Mouse (Mus musculus) heart, postnatal 0 days (tissue): Measurements from ENCODE around the gene Rai14. TPM values are rescaled to one million over a fixed set of nuclear protein-coding genes. Genes with fewer than 3 reads are reported as not detected.

Experiments used
- ATAC-seq: fragments of 200-750 bp; cut with Nextera tagmentation; 2 replicates; pipeline ENCODE4 v1.8.0; 2017; ENCODE audit warnings: low read depth, moderate number of reproducible peaks, moderate library complexity; ENCODE audit not compliant: insufficient read depth
- DNase-seq: peaks from one replicate; pipeline ENCODE4 v3.0.0-alpha.2; 2016; ENCODE audit warnings: low spot score
- H3K27ac ChIP-seq: fragments of 300-500 bp; sonication (generic); 2 replicates; pipeline ENCODE4 v1.5.1; 2014; ENCODE audit warnings: low read depth, mild to moderate bottlenecking
- H3K27me3 ChIP-seq: fragments of 300-500 bp; sonication (generic); 2 replicates; pipeline ENCODE4 v1.6.1; 2014; ENCODE audit warnings: low read length, mixed read lengths; ENCODE audit not compliant: control insufficient read depth, insufficient read depth
- H3K36me3 ChIP-seq: fragments of 300-500 bp; sonication (generic); replicated peaks from 2 replicates; pipeline ENCODE4 v1.6.1; 2014; ENCODE audit warnings: low read length, mixed read lengths; ENCODE audit not compliant: control insufficient read depth, insufficient read depth
- H3K4me1 ChIP-seq: fragments of 300-500 bp; sonication (generic); 2 replicates; pipeline ENCODE4 v1.6.1; 2014; ENCODE audit warnings: antibody characterized with exemption; ENCODE audit not compliant: control insufficient read depth, insufficient read depth
- H3K4me2 ChIP-seq: fragments of 300-500 bp; sonication (generic); 2 replicates; pipeline ENCODE4 v1.6.1; 2014; ENCODE audit warnings: low read depth, mild to moderate bottlenecking, low read length, moderate library complexity
- H3K4me3 ChIP-seq: fragments of 300-500 bp; sonication (generic); 2 replicates; pipeline ENCODE4 v1.5.1; 2014; ENCODE audit warnings: low read depth, low read length
- H3K9ac ChIP-seq: fragments of 300-500 bp; sonication (generic); replicated peaks from 2 replicates; pipeline ENCODE4 v1.6.1; 2014; ENCODE audit warnings: low read depth, low read length, mixed read lengths
- H3K9me3 ChIP-seq: fragments of 300-500 bp; sonication (generic); replicated peaks from 2 replicates; pipeline ENCODE4 v1.6.1; 2016; ENCODE audit warnings: low read length; ENCODE audit not compliant: control insufficient read depth
- CTCF ChIP-seq: IDR thresholded peaks from 2 replicates; pipeline ENCODE4 v1.5.1; 2016; ENCODE audit warnings: antibody characterized with exemption, control low read depth, low read depth
- EP300 ChIP-seq: IDR thresholded peaks from 2 replicates; pipeline ENCODE4 v1.6.1; 2016; ENCODE audit warnings: antibody characterized with exemption, low read depth
- WGBS: fragments of 180-500 bp; shearing (Covaris S2); extraction: QIAGEN DNeasy Blood & Tissue Kit; methylation state at CpG from one replicate; pipeline ENCODE4 v1.1.7; 2014; 5-methylcytosine and 5-hydroxymethylcytosine counted together
- polyA plus RNA-seq: library from polyadenylated mRNA; unstranded; fragments of >200 nt; fragmentation: Nextera tagmentation; extraction: Ambion mirVana; gene quantifications from 2 replicates; pipeline ENCODE4 v1.2.1, GENCODE M21; 2015
- total RNA-seq: library from RNA; depleted of rRNA; stranded (reverse); fragments of >200 nt; gene quantifications from 2 replicates; pipeline ENCODE4 v1.2.3, GENCODE M21; 2014; ENCODE audit warnings: low replicate concordance

Gene Rai14
- total and polyA plus RNA-seq, 2 experiments from 2014 or later = 4.1 to 8.9 TPM

DNA sequence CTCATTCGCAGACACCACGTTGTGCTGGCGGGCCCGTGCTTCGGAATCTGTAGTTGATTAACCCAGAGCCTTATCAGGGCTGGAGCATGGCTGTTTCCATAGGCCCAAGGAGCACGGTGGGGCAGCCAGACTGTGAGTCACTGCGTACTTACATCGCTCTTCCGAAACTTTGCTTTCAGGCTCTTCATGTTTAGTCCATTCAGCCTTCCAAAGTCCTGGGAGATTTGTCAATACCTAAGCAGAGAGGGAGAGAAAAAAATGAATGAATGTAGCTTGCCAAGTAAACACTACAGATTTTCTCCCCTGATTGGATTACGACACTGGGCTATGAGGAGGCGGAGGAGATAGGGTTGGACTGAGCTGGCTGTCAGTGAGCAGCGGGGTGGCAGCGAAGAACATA is 24.2 kb downstream of the Rai14 start:
- Histone ChIP-seq H3K4me3 (no peak overlapping the region), H3K9me3 (no peaks in the 10 kb centered on the region), H3K27me3 (no peaks in the 10 kb centered on the region), H3K27ac (no peak overlapping the region), H3K4me2 (peak overlapping the region; percentile 28; the same call in 1 of the 2 replicates), H3K4me1 (peaks cover 6% of the 10 kb centered on the region), H3K9ac (no peak overlapping the region), H3K36me3 (no peaks in the 10 kb centered on the region)
- ATAC-seq = peak; percentile 33; the same call in 1 of the 2 replicates
- no peak for DNase-seq
- 43% methylated on average over 13 of the region's 13 CpGs for WGBS
- TF ChIP-seq EP300 (no peak), CTCF (no peak)

DNA sequence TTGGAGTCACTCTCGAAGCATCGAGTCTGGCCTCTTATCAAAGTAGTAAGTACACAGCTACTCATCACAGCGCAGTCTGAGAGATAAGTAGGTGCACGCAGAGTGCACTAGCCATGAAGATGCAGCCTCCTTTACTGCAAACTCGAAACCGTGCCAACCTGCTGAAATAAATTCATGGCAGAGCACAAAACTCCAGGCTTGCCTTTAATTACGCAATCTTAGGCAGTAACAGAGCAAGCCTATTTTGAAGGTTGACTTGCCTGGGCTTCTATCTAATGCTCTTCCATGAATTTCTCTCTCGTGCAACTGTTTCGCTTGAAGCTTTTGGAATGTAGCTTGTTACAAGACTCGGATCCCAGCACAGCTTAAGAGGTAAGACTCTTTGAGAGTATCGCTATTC is 25.1 kb downstream of the Rai14 start:
- no peak overlapping the region for H3K9ac ChIP-seq
- H3K9me3 ChIP-seq = no peaks in the 10 kb centered on the region
- TF ChIP-seq CTCF = no peak
- no peak for TF ChIP-seq EP300
- ATAC-seq (no peak), DNase-seq (no peak)
- no peaks in the 10 kb centered on the region for H3K27me3 ChIP-seq
- H3K4me3 ChIP-seq = no peak overlapping the region
- no peaks in the 10 kb centered on the region for H3K36me3 ChIP-seq
- 0 out of 2 replicates have a peak overlapping the region, but pooled peaks have one; percentile 2 for H3K27ac ChIP-seq
- H3K4me1 ChIP-seq = peaks cover 6% of the 10 kb centered on the region
- no peak overlapping the region for H3K4me2 ChIP-seq
- WGBS = 51% methylated on average over 11 of the region's 11 CpGs

DNA sequence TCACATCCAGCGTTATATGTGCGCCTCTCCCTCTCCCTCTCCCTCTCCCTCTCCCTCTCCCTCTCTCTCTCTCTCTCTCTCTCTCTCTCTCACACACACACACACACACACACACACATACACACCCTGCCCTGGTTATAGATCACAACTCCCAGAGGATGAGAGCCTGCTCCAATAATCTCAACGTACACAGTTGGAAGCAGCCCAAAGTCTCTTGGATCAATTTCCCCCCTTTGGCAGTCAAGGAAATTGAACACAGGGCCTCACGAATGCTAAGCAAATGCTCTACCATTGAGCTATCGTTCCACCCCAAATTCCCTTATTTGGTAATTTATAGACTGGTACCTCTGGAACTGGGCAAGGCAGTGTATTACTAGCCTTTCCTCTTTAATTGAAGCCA is 25.7 kb downstream of the Rai14 start:
- H3K9me3 ChIP-seq = no peaks in the 10 kb centered on the region
- no peak overlapping the region for H3K27ac ChIP-seq
- H3K36me3 ChIP-seq = no peaks in the 10 kb centered on the region
- H3K4me3 ChIP-seq = no peak overlapping the region
- no peaks in the 10 kb centered on the region for H3K27me3 ChIP-seq
- no peak overlapping the region for H3K4me2 ChIP-seq
- 70% methylated on average over 5 of the region's 5 CpGs for WGBS
- no peak overlapping the region for H3K9ac ChIP-seq
- H3K4me1 ChIP-seq = peaks cover 6% of the 10 kb centered on the region
- TF ChIP-seq EP300 = no peak
- TF ChIP-seq CTCF = no peak
- ATAC-seq = no peak
- no peak for DNase-seq

DNA sequence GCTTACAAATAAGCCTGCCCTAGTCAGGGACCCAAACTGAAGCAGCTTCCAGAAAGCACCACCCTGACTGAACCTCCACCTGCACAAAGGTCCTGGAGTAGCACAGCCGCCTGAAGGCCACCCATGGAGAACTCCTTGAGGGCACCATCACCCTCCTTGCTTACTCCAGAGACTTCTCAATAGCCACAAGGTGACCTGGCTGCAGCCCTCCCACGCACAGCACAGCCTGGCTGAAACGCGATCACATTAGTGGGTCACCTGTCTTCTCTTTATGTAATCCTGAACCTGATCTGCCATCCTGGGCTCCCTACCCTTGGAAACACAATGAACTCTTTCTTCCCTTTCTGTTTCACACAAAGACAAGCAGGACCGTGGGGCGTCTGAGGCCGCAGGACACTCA is 27.1 kb downstream of the Rai14 start:
- 94% methylated on average over 7 of the region's 7 CpGs for WGBS
- Histone ChIP-seq H3K4me3 (no peak overlapping the region), H3K9ac (no peak overlapping the region), H3K27ac (no peak overlapping the region), H3K4me1 (peaks cover 6% of the 10 kb centered on the region), H3K9me3 (no peaks in the 10 kb centered on the region), H3K27me3 (no peaks in the 10 kb centered on the region), H3K36me3 (no peaks in the 10 kb centered on the region), H3K4me2 (no peak overlapping the region)
- TF ChIP-seq CTCF (no peak), EP300 (no peak)
- DNase-seq (no peak), ATAC-seq (no peak)

DNA sequence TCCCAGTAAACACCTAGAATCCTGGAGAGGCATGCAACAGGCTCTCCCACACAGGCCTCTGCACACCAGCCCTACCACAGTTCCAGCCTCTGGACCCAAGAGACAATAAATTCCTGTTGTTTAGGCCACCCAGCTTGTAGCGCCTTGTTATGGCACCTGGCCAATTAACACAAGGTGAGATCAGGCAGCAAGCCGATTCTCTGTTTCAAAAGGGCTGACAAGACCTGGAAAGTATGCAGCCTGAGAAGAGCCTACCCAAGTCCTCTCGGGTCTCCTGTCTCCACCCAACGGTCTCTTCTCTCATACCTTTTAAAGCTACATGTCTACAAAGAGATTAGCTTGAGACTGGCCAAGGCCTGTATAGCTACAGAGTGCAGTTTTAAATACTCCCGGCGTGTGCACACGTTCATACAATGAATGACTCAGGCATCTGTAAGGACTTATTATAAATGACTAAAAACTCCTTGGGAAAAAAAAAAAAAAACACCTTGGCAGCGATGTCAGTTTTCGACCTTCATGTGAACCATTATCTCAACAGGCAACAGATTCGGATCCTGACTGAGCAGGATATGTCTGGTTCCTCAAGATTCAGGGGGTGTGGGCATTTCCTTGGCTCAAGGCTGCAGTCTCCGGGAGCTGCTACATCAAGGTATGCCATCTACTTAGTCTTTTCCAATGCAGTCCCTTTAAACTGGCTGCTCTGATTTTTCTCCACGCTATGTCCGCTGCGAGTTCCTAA is 28.6 kb downstream of the Rai14 start:
- H3K4me2 ChIP-seq = no peak overlapping the region
- H3K27ac ChIP-seq = no peak overlapping the region
- H3K4me1 ChIP-seq = peaks cover 6% of the 10 kb centered on the region
- ATAC-seq (no peak; the same call in 1 of the 2 replicates), DNase-seq (no peak)
- no peaks in the 10 kb centered on the region for H3K9me3 ChIP-seq
- no peaks in the 10 kb centered on the region for H3K27me3 ChIP-seq
- TF ChIP-seq EP300 = no peak
- TF ChIP-seq CTCF = no peak
- H3K9ac ChIP-seq = no peak overlapping the region
- H3K4me3 ChIP-seq = no peak overlapping the region
- no peaks in the 10 kb centered on the region for H3K36me3 ChIP-seq
- WGBS = 56% methylated on average over 14 of the region's 14 CpGs
